Mouse (Mus musculus) kidney, postnatal 0 days (tissue): ENCODE results near the gene Cdca7l. TPM values are rescaled to one million over a fixed set of nuclear protein-coding genes. Genes with fewer than 3 reads are reported as not detected.
A peak's percentile ranks its signal among the peaks of the same experiment; 100 is the strongest.

Source experiments
- ATAC-seq: fragments of 200-750 bp; cut with Nextera tagmentation; replicated peaks from 2 replicates; pipeline ENCODE4 v1.8.0; 2017; ENCODE audit warnings: low read depth, moderate number of reproducible peaks, moderate TSS enrichment, moderate library complexity; ENCODE audit not compliant: low FRiP score
- DNase-seq: peaks from one replicate; pipeline ENCODE4 v3.0.0-alpha.2; 2016; ENCODE audit warnings: low spot score
- H3K27ac ChIP-seq: fragments of 300-500 bp; sonication (generic); 2 replicates; pipeline ENCODE4 v1.5.1; 2014; ENCODE audit warnings: mild to moderate bottlenecking
- H3K27me3 ChIP-seq: fragments of 300-500 bp; sonication (generic); 2 replicates; pipeline ENCODE4 v1.6.1; 2014; ENCODE audit warnings: low read length, mixed read lengths; ENCODE audit not compliant: insufficient read depth
- H3K36me3 ChIP-seq: fragments of 300-500 bp; sonication (generic); 2 replicates; pipeline ENCODE4 v1.6.1; 2014; ENCODE audit warnings: low read length, mixed read lengths; ENCODE audit not compliant: insufficient read depth
- H3K4me1 ChIP-seq: fragments of 300-500 bp; sonication (generic); replicated peaks from 2 replicates; pipeline ENCODE4 v1.6.1; 2014; ENCODE audit warnings: antibody characterized with exemption, low read length, mixed read lengths; ENCODE audit not compliant: insufficient read depth
- H3K4me2 ChIP-seq: fragments of 300-500 bp; sonication (generic); 2 replicates; pipeline ENCODE4 v1.6.1; 2014; ENCODE audit warnings: mild to moderate bottlenecking, low read length, moderate library complexity, mixed read lengths
- H3K4me3 ChIP-seq: fragments of 300-500 bp; sonication (generic); replicated peaks from 2 replicates; pipeline ENCODE4 v1.5.1; 2014; ENCODE audit warnings: low read depth, low read length
- H3K9ac ChIP-seq: fragments of 300-500 bp; sonication (generic); 2 replicates; pipeline ENCODE4 v1.6.1; 2014; ENCODE audit warnings: low read depth, low read length
- H3K9me3 ChIP-seq: fragments of 300-500 bp; sonication (generic); replicated peaks from 2 replicates; pipeline ENCODE4 v1.6.1; 2016; ENCODE audit warnings: low read length, inconsistent platforms, mixed read lengths
- CTCF ChIP-seq: IDR thresholded peaks from 2 replicates; pipeline ENCODE4 v1.5.1; 2016; ENCODE audit warnings: antibody characterized with exemption, low read depth, mild to moderate bottlenecking, moderate library complexity
- WGBS: fragments of 180-500 bp; shearing (Covaris S2); extraction: QIAGEN DNeasy Blood & Tissue Kit; methylation state at CpG from one replicate; pipeline ENCODE4 v1.1.7; 2014; 5-methylcytosine and 5-hydroxymethylcytosine counted together
- polyA plus RNA-seq: library from polyadenylated mRNA; unstranded; fragments of >200 nt; fragmentation: Nextera tagmentation; extraction: Ambion mirVana; gene quantifications from 2 replicates; pipeline ENCODE4 v1.2.1, GENCODE M21; 2015

Gene Cdca7l
- polyA plus RNA-seq, 1 experiment from 2014 or later: 34.8 TPM

DNA sequence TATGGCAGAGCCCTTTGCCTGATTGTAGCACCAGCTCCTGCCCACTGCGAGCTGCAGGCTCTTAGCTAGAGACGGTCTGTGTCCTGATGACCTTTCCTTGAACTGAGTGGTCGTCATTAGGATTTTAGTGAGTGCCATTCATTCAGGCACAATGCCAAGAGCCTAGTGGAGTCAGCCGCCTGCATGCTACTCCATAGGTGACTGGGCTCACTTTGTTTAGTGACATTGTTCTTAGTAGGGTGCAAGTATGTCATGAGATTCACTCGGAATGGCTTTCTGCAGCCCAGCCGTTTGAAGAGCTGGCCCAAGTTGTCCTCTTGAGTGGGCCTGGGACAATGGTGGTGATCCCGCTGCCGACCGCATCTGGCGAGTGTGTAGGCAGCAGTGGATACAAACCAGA lies 46.4 kb downstream of the Cdca7l start:
- Histone ChIP-seq H3K36me3 (no peaks in the 10 kb centered on the region), H3K27ac (no peak overlapping the region), H3K4me3 (no peak overlapping the region), H3K9ac (no peak overlapping the region), H3K27me3 (no peaks in the 10 kb centered on the region), H3K9me3 (no peaks in the 10 kb centered on the region), H3K4me2 (no peak overlapping the region), H3K4me1 (no peaks in the 10 kb centered on the region)
- DNase-seq: no peak
- ATAC-seq: no peak
- 62% methylated on average over 10 of the region's 10 CpGs for WGBS
- no peak for TF ChIP-seq CTCF

DNA sequence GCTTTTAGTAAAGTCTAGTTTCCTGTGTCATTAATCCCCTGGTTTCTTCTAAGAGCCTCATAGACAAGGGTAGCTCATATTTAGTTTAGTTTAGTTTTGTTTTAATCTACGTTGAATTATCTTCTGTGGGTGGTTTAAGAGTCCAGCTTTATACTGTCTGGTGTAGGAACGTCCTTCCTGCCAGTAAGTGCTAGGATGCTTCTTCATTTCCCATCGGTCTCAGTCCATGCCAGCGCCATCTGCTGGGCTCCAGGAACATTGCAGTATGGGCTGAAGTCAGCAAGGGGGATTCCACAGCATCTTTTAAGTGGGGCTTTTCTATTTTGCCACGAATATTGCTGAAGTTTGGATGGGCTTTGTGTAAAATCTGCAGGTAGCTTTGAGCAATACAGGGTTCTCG lies 49.2 kb downstream of the Cdca7l start:
- Histone ChIP-seq H3K9me3 (no peaks in the 10 kb centered on the region), H3K36me3 (no peaks in the 10 kb centered on the region), H3K27ac (no peak overlapping the region), H3K9ac (no peak overlapping the region), H3K4me1 (no peaks in the 10 kb centered on the region), H3K27me3 (no peaks in the 10 kb centered on the region), H3K4me2 (no peak overlapping the region), H3K4me3 (no peak overlapping the region)
- peak; percentile 88 for TF ChIP-seq CTCF
- WGBS: 21% methylated on average over 6 of the region's 6 CpGs
- peak; percentile 77 for DNase-seq
- ATAC-seq: no peak

DNA sequence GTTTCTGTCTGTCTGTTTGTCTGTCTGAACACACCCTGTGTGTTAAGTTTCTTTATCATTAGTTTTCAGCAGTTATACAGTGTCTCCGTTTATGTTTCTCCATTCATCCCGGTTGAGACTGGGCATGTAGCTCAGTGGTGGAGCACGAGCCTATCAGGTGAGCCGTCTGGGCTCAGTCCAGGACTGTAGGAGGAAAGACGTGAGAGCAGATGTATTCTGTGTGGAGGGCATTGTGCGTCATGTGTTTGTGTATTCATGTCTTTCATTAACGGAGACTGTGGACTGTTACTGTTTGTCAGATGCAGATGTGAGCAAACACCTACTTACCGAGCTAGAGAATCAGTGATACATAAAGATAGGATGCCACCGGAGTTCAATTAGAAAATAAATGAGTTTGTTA lies 52.9 kb downstream of the Cdca7l start:
- H3K9me3 ChIP-seq: no peaks in the 10 kb centered on the region
- ATAC-seq (0 out of 2 replicates have a peak, but pooled peaks have one; percentile 21), DNase-seq (no peak)
- no peak overlapping the region for H3K9ac ChIP-seq
- H3K27me3 ChIP-seq: no peaks in the 10 kb centered on the region
- H3K36me3 ChIP-seq: no peaks in the 10 kb centered on the region
- H3K4me1 ChIP-seq: no peaks in the 10 kb centered on the region
- WGBS: 80% methylated on average over 9 of the region's 9 CpGs
- no peak overlapping the region for H3K4me3 ChIP-seq
- H3K27ac ChIP-seq: no peak overlapping the region
- no peak for TF ChIP-seq CTCF
- H3K4me2 ChIP-seq: no peak overlapping the region

DNA sequence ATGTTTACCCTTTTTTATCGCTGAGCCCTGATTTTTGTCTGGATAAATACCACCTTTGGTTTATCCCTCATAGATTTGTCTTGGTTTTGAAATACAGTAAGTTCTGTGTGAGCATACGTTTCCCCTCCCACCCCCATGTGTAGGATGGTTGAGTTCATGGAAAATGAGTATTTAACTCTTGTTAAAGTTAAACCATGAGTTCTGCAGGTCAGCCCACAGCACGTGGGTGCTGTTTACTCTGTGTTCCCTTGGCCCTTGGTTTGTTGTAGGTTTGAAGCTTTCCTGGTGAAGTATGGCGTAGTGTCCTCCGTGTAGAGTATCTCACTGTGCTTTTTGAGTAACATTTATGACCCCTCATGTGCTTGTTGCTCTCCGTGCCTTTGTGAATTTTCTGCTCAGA lies 53.8 kb downstream of the Cdca7l start:
- DNase-seq (no peak), ATAC-seq (no peak)
- Histone ChIP-seq H3K27ac (no peak overlapping the region), H3K4me2 (no peak overlapping the region), H3K27me3 (no peaks in the 10 kb centered on the region), H3K4me1 (no peaks in the 10 kb centered on the region), H3K36me3 (no peaks in the 10 kb centered on the region), H3K9me3 (no peaks in the 10 kb centered on the region), H3K4me3 (no peak overlapping the region), H3K9ac (no peak overlapping the region)
- 76% methylated on average over 6 of the region's 6 CpGs for WGBS
- TF ChIP-seq CTCF: no peak

DNA sequence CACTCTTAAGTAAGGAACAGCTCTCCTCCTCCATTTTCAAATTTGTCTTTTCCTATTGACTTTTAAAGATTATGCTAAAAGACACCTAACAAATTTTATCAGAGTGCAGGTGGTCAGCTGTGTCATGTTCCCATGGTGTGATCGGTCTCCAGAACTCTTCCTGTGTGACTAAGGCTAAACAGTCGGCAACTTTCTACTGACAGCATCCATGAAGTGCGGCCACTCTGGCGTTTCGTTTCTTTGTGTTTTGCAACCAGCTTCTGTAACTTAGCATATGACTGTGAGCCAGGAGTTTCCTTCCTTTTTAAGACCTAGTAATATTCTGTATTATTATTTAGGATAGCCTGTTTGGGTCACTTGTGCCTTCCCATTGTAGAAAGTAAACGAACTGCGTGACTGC lies 56.8 kb downstream of the Cdca7l start:
- Histone ChIP-seq H3K27me3 (no peaks in the 10 kb centered on the region), H3K9me3 (no peaks in the 10 kb centered on the region), H3K27ac (no peak overlapping the region), H3K4me3 (no peak overlapping the region), H3K4me1 (no peaks in the 10 kb centered on the region), H3K36me3 (no peaks in the 10 kb centered on the region), H3K4me2 (no peak overlapping the region), H3K9ac (no peak overlapping the region)
- DNase-seq: no peak
- 65% methylated on average over 7 of the region's 7 CpGs for WGBS
- TF ChIP-seq CTCF: no peak
- no peak for ATAC-seq

DNA sequence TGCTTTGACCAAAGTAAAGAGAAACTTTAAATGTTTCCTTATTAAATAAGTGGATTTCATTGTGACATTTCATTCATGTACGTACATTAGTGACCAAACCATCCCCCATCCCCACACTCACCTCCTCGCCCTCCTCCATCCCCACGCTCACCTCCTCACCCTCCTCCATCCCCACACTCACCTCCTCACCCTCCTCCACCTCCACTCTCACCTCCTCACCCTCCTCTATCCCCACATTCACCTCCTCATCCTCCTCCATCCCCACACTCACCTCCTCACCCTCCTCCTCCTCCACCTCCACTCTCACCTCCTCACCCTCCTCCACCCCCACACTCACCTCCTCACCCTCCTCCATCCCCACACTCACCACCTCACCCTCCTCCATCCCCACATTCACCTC lies 57.2 kb downstream of the Cdca7l start:
- no peak for ATAC-seq
- 55% methylated on average over 3 of the region's 3 CpGs for WGBS

DNA sequence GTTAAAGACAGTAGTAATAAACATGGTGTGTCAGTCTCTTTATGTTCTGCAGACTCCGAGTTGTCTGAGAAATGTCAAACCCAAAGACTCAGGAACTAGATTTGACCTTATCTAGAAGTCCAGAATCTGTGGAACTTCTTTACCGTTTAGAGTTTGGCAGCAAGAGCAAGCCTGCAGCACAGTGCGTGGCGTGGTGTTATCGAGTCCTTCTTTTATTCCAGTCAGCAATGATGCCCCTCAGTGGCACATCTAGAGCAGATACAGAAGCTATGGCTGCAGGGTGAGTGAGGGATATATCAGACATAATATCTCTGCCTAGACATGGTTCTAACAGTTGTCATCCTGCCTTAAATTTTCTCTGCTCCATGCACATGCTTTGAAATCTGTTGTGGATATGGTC lies 58.6 kb downstream of the Cdca7l start:
- Histone ChIP-seq H3K4me3 (no peak overlapping the region), H3K27ac (no peak overlapping the region), H3K9me3 (no peaks in the 10 kb centered on the region), H3K27me3 (no peaks in the 10 kb centered on the region), H3K4me1 (no peaks in the 10 kb centered on the region), H3K4me2 (no peak overlapping the region), H3K36me3 (peaks cover 4% of the 10 kb centered on the region; the same call in 1 of the 2 replicates), H3K9ac (no peak overlapping the region)
- WGBS: 81% methylated on average over 5 of the region's 5 CpGs
- no peak for TF ChIP-seq CTCF
- ATAC-seq (no peak), DNase-seq (no peak)

More for the DNA sequence above, 57.2 kb downstream of the Cdca7l start:
- no peaks in the 10 kb centered on the region for H3K36me3 ChIP-seq
- no peak overlapping the region for H3K9ac ChIP-seq
- H3K4me2 ChIP-seq: no peak overlapping the region
- H3K4me3 ChIP-seq: no peak overlapping the region
- no peak for TF ChIP-seq CTCF
- no peaks in the 10 kb centered on the region for H3K9me3 ChIP-seq
- no peaks in the 10 kb centered on the region for H3K4me1 ChIP-seq
- DNase-seq: no peak
- H3K27me3 ChIP-seq: no peaks in the 10 kb centered on the region
- H3K27ac ChIP-seq: no peak overlapping the region
